Mouse (Mus musculus) v-Abl transformed pro-B cells (cell line): Measurements from ENCODE around the gene H1f0.

Experiments used
- in situ Hi-C, 2 experiments: fragments of 400-800 bp; cut with MboI; formaldehyde crosslinking; loops; one replicate each; pipeline ENCODE4 v1.15.1; 2025; ENCODE audit not compliant: unreplicated experiment in 2 of 2

Gene H1f0

GRCm38 (mm10) chr15:79028237-79028738, at the start of gene H1f0:
TSS of gene H1f0 (plus strand) at chr15:79028450.
- in situ Hi-C loops: loop anchor here in 1 of 2 experiments (5.0 to 10.0 kb wide), 2 partner anchors 41 to 113 kb away; partner anchors contain the start of gene Pdxp

- in situ Hi-C loops: no loop called here
Measured at GRCm38 (mm10) chr15:78978875-78979274, 49.4 kb upstream of the H1f0 start.

DNA sequence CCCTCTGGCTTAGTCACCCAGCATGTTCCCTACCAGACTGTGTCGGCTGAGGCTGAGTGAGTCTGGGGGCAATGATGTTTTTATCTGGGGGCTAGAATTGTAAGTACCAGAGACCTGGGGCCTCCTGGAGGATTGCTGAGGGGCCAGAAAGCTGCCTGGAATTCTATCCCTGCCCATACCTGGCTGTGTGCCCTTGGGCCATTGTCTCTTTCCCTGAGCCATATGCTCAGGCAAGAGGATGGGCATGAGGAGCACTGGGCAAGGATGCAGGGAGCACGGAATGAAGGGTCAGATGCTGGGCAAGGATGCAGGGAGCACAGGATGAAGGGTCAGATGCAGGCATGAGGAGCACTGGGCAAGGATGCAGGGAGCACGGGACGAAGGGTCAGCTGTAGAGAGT, 48.2 kb upstream of the H1f0 start:
- in situ Hi-C loops: no loop called here

DNA sequence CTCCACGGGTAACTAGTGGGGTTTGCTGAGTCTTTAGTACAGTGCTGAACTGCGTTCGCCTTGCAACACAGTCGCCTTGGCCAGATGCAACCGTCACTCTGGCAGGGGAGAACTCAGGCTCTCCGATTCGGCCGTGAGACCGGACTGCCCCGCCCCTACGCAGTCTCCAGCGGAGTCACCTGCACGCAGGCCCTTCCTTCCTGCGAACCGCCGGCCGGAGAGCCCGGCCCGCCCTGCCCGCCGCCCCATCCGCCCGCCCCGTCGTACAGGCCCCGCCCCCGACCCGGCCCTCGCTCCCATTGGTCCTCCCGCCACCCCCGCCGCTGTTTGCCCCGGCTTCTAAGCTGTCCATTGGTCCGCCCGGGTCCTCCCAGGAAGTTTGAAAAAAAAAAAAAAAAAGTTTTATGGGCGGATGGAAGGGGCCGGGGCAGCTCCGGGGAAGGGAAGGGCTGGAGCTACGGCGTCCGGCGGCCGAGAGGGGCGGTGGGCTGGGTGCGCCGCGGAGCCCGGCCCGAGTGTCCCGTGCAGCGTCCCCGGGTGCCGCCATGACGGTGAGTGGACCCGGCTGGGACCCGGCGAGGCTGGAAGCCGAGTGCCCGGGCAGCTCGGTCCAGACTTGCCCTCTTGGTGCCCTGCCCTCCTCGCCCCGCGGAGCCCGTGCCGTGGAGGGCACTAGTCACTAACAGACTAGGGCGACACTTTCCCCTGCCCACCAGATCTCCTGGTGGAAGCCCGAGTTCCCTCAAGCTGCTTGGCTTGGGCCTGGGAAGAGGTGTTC, 45.4 kb upstream of the H1f0 start:
- in situ Hi-C loops: no loop called here

- in situ Hi-C loops: no loop called here
Measured at GRCm38 (mm10) chr15:78983436-78984285, 44.6 kb upstream of the H1f0 start.

DNA sequence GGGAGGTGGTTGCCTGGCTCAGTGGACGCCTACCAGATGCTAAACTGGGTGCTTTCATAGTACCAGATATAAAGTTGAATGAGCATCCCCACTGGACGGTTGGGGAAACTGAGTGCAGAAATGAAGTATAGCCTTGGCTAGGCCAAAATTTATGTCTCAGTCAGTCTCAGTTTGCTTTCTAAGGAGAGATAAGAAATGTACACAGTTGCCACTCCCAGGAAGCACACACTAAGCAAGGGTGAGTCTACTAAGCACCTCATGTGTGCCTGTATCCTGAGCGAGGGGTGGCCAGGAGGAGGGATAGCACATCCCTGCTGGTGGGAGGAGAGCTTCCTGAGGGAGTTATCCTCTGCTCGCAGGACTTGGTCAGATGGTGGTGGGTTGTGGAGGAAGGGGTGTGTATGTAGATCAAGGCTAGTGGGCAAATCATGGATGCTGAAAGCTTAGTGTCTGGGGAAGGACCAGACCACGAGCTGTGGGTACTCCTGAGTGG, 43.9 kb upstream of the H1f0 start:
- in situ Hi-C loops: no loop called here

- in situ Hi-C loops: loop anchor here in 1 of 2 experiments (5.0 kb wide), 1 partner anchor 41 kb away; the partner anchor contains the start of gene H1f0
Measured at GRCm38 (mm10) chr15:78986536-78987220, 41.6 kb upstream of the H1f0 start.

DNA sequence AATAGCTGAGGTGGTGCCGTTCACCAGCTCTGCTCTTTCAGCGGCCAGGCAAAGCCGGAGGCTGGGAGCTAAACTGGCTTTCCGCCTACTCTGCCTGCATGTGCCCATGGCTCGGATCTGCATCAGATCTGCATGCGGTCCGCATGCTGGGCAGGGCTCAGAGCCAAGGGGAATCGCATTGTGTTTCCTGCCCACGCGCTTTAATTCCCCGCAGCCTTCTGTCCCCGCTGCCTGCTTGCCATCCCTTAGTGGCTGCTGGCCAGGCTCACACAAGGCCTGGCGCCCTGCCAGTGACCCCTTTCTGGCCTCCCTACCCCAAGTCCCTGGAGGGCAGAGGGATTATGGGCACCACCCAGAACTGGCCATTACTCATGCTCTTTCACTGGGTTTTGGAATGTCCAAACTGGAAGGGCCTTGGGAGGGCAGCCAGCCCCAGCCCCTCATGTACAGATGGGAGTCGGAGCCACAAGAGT, 39.7 kb upstream of the H1f0 start:
- in situ Hi-C loops: loop anchor here in 1 of 2 experiments (5.0 kb wide), 1 partner anchor 39 kb away; the partner anchor contains the start of gene H1f0

DNA sequence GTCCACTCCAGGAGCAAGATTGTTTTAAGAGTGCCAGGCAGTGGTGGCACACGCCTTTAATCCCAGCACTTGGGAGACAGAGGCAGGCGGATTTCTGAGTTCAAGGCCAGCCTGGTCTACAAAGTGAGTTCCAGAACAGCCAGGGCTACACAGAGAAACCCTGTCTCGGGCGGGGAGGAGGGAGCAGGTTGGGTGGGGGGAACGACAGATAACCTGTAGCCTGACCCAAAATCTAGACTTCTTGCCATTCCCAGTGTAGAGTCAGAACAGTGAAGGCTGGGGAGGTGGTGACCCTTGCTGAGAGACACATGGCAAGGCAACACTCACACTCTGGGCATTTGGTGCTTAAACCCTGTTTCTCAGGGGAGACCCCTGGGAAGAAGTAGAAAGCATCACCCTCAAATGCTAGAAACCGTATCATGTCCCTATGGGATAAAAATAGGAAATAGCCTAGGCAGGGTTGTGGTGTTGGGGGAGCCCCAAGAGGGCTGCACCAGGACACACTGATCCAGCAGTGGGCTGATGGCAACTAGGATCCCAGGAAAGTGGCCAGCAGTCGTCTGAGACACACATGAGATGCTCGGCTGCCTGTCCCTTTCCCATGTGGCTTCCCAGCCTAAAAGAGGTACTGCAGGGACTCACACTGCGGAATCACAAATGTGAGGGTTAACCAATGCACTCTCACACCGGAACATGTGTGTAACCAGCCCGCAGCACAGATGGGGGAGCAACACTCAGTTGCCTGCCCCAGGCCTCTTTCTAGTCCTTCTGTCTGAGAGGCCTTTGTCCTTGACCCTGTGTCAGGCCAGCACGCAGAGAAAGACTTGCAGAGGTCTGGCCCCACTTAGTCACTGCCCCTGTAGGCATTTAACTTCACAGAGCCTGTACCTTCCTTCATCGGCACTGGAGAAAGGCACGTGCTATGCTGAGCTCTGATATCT, 38.8 kb upstream of the H1f0 start:
- in situ Hi-C loops: loop anchor here (5.0 kb wide), 2 partner anchors 37 to 38 kb away; partner anchors contain the start of gene H1f0 (in 1 of the 2)

DNA sequence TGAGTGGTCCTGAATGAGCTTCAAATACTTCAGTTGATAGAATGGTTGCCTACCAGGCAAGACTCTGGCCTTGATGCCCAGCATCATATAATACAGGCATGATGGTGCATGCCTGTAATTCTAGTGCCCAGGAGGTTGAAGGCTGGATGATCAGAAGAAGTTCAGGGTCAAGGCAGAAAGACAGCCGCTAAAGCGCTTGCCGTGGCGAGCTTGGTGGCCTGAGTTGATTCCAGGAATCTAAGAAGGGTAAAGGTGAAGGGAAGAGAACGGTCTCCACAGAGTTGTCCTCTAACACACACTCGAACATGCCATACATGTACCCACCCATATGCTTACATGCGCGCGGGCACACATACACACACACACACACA, 38.2 kb upstream of the H1f0 start:
- in situ Hi-C loops: loop anchor here in 1 of 2 experiments (5.0 kb wide), 1 partner anchor 38 kb away; no protein-coding TSS in a partner anchor

- in situ Hi-C loops: loop anchor here in 1 of 2 experiments (5.0 kb wide), 1 partner anchor 39 kb away; no protein-coding TSS in a partner anchor
Measured at GRCm38 (mm10) chr15:78990970-78991525, 37.2 kb upstream of the H1f0 start.

DNA sequence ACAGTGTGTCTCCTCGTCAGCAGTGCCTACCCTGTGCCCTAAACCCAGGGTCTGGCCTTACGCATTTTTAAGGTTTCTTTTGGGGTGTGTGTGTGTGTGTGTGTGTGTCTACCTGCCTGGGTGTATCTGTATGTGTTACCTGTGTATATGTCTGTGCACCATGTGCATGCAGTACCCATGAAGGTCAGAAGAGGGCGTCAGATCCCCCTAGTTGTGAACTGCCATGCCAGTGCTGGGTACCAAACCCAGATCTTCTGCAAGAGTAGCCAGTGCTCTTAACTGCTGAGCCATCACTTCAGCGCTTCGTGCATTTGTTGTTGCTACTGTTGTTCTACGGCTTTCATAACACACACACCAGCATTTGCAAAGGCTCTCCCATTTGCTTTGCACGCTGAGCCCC, 36.0 kb upstream of the H1f0 start:
- in situ Hi-C loops: loop anchor here in 1 of 2 experiments (5.0 kb wide), 1 partner anchor 40 kb away; no protein-coding TSS in a partner anchor

GRCm38 (mm10) chr15:78992925-78993324, 35.3 kb upstream of the H1f0 start:
- in situ Hi-C loops: loop anchor here in 1 of 2 experiments (5.0 kb wide), 1 partner anchor 41 kb away; no protein-coding TSS in a partner anchor

- in situ Hi-C loops: no loop called here
Measured at GRCm38 (mm10) chr15:78995916-78996315, 32.3 kb upstream of the H1f0 start.

GRCm38 (mm10) chr15:78996663-78997062, 31.6 kb upstream of the H1f0 start:
- in situ Hi-C loops: no loop called here

- in situ Hi-C loops: no loop called here
Measured at GRCm38 (mm10) chr15:78998348-78998747, 29.9 kb upstream of the H1f0 start.

DNA sequence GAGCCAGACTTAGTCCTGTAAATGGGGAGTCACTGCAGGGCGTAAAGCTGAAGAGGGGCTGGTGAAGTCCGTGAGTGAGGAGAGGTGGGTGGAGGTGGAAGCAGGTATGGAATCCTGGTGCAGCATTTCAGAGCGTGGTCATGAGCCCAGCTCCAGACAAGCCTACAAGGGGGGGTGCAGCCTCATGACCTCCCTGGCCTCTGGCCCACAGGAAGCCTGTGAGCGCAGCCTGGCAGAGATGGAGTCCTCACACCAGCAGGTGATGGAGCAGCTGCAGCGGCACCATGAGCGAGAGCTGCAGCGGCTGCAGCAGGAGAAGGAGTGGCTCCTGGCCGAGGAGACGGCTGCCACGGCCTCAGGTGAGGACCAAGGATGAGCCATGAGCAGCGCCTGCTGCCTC, 28.7 kb upstream of the H1f0 start:
- in situ Hi-C loops: no loop called here

GRCm38 (mm10) chr15:79000357-79000791, 27.9 kb upstream of the H1f0 start:
- in situ Hi-C loops: no loop called here
